Mouse (Mus musculus): ENCODE results near the gene Sh3rf3. TPM values are rescaled to one million over a fixed set of nuclear protein-coding genes. Genes with fewer than 3 reads are reported as not detected.

The Sh3rf3 gene
- total RNA-seq, 2 experiments from 2014 or later = 2.4 to 2.6 TPM

DNA sequence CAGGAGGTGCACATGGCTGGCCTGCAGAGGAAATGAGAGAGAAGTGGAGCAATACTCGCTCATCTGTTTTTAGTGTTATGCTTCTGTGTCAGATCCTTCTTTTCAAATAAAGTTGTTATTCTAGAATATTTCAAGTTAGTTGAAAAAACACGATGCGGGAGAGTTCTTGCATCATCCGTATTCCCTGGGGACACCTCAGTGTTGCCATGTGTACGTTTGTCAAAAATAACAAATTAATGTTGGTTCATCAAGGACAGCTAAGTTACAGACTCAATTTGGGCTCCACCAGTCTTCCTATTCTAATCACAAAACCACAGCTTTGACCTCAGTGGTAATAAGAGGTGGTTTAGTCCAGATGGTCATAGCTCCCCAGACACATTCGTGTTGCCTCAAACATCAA, 35.4 kb downstream of the Sh3rf3 start:
- no peak for DNase-seq (ENCODE audit: low spot score in 2 of 2)

DNA sequence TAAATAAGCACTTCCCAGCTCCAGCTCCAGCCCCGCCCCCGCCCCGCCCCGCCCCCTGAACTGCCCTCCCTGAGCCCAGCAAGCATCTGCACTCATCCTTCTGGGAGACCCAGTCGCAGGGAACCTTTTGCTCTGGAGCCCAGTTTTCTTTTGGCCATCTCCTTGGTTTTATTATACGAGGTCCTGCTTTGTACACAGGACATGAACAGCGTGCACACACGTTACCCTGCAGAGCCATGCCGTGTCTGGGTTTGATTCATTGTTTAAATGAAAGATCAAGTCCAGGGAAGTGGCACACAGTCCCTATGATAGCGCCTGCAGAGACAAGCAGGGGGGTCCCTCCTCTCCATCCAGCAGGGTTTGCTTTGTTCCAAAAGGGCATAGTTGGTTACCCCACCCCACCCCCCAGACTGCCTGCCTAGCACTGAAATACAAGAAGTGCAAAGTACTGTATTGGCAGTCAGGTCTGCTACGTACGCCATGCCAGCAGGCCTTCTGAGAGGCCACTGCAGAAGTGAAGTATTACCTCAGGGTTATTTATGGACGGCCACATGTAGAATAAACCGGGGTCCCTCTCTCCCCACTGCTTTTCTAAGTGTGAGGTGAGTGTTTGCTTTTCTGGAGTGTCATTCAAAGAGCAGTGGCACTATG, 41.5 kb downstream of the Sh3rf3 start:
- no peak for DNase-seq (ENCODE audit: low spot score in 2 of 2)

- no peak for DNase-seq (ENCODE audit: low spot score in 2 of 2)
Observed at GRCm38 (mm10) chr10:58855199-58855751, 42.1 kb downstream of the Sh3rf3 start.

DNA sequence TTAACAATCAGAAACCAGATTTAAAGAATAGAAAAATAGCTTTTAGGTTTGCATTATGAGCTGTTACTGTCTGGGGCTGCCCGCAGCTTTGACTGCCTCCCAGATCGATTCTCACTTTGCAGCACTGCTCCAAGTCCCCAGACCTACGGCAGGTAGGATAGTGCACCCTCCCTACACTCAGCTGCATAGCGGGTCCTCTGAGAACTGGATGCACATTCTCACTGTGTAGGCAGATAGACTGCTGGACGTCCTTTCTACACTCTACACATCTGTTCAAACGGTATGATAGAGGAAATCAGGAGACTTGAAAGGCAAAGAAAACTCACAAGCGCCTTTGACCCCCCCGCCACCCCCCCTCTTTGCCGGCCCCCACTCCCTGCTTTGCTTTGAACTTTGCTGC, 42.7 kb downstream of the Sh3rf3 start:
- DNase-seq (ENCODE audit: low spot score in 2 of 2) = no peak

- no peak for DNase-seq (ENCODE audit: low spot score in 2 of 2)
Observed at GRCm38 (mm10) chr10:58856742-58857141, 43.6 kb downstream of the Sh3rf3 start.

DNA sequence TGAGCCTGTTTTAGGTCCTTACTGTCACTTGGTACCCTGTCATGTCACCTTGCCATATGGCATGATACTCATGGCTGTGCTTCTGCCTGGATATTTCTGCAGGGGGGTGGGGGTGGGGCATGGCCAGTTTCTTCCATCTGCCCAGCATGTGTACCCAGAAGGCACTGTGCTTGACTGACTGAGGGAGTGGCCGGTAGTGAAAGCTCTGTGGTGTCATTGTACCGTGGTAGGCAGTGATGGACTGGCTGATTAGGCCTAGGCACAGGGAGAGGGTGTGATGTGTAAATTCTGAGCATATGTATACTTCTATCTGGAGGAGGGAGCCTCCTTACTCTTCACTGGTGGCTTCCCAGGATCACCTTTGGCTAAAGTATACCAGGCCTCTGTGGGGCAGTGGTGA, 51.6 kb downstream of the Sh3rf3 start:
- DNase-seq (ENCODE audit: low spot score in 2 of 2) = no peak

DNA sequence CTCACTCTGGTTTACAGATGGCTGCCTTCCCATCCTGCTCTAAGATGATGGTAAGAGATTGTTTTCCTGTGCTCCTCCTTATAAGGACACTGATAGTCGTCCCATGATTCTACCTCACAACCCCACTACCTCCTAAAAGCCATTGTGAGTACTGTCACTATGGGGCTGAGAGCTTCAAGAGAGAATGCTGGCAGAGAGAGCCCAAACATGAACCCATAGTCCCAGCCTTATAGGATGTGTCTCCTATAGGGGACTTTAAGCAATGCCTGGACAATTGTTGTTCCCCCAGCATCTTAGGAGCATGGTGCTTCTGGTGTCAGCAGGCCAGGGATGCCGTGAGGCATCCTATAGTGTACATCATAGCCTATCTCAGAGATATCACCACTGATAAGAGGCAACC, 54.4 kb downstream of the Sh3rf3 start:
- DNase-seq (ENCODE audit: low spot score in 2 of 2) = no peak

GRCm38 (mm10) chr10:58869836-58870235, 56.7 kb downstream of the Sh3rf3 start:
- no peak for DNase-seq (ENCODE audit: low spot score in 2 of 2)

GRCm38 (mm10) chr10:58871149-58871820, 58.1 kb downstream of the Sh3rf3 start:
- no peak for DNase-seq (ENCODE audit: low spot score in 2 of 2)

GRCm38 (mm10) chr10:58871821-58872577, 58.8 kb downstream of the Sh3rf3 start:
- no peak for DNase-seq (ENCODE audit: low spot score in 2 of 2)

DNA sequence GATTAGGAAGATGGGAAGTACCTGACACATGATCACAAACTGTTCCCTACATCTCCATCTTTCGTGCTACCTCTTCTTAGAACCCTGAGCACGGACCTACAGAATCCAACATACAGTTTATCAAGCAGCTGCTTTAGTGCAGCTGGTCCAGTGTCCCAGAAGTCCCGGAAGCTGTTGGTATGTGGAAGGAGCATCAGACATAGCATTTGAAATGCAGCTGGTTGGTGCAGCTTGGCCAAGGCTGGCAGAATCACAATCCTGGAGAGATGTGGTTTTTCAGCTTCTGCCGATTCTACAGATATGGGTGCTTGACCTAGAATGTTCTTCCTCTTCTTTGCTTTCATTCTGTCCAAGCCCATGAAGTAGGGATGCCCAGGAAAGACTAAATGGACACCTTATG, 64.7 kb downstream of the Sh3rf3 start:
- no peak for DNase-seq (ENCODE audit: low spot score in 2 of 2)

DNA sequence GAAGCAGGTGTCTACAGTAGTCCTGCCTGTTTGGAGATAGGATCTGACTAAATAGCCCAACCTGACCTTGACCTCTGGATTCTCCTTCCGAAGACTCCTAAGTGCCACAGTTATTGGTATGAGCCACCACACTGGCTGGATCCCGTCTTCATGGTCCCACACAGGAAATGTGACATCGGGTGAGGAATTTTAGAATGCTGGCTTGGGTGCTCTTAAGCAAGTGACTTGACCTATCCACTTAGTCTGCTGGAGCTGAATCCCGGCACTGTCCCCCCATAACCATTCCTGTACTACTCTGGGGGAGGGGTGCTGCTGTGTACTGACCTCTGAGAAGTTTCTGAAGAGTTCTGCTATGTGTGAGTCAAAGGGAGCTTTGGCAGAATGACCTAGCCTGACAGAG, 65.5 kb downstream of the Sh3rf3 start:
- DNase-seq (ENCODE audit: low spot score in 2 of 2) = no peak

DNA sequence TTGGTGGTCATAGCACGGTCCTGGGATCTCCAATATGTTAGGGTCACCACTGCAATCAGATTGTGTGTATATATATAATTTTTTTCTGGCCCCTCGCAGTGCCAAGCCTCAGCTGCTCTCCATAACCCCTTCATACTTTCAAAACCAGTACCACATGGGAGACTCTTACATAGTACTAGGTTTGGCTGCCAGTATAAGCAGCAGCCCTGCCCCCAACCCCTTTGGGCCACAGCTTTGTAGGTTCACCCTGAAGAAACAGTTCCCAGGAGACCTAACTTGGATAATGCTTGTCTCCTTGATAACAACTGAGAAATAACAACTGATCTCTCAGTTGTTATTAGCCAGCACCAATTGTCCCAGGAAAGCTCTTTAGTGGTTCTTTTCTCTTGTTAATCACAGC, 69.6 kb downstream of the Sh3rf3 start:
- no peak for DNase-seq (ENCODE audit: low spot score in 2 of 2)

- DNase-seq (ENCODE audit: low spot score in 2 of 2) = no peak
Observed at GRCm38 (mm10) chr10:58885351-58885750, 72.2 kb downstream of the Sh3rf3 start.

DNA sequence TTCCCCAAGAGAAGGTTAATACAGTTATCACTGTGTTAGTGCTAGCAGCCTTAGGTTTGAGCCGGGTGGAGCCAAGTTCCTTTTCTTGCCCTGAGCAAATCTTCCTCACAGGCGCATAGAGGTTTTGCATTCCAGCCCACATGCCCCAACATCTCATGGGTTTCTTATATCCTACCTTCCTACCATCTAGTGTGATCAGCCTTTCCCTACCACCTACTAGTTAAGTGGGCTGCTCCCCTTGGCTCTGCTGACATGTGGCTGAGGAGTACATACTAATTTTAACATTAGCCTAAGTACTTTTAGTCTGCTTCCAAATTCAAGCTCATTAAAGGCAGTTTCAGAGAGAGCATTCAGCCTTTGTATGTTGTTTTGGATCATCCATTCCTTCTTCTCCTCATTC, 72.7 kb downstream of the Sh3rf3 start:
- no peak for DNase-seq (ENCODE audit: low spot score in 2 of 2)

GRCm38 (mm10) chr10:58890671-58891439, 77.7 kb downstream of the Sh3rf3 start:
- DNase-seq (ENCODE audit: low spot score in 2 of 2) = no peak

DNA sequence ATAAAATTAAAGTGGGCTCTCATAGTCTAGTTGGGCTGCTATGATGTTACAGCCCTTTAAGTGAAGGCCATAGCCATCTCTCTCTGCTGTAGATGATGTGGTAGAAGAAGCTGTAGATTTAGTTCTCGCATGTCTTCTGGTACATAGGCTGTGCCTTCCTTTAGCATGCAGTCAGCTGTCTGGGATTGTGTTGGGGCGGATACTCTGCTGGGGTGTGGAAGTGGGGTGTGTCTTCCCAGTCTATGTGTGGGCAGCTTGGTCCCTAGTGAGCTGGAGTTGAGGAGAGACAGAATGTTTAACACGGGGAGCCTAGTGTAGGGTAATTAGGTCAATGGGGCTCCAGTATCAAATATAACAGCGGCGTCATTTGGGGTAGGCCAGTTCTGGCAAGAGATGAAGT, 82.3 kb downstream of the Sh3rf3 start:
- no peak for DNase-seq (ENCODE audit: low spot score in 2 of 2)

DNA sequence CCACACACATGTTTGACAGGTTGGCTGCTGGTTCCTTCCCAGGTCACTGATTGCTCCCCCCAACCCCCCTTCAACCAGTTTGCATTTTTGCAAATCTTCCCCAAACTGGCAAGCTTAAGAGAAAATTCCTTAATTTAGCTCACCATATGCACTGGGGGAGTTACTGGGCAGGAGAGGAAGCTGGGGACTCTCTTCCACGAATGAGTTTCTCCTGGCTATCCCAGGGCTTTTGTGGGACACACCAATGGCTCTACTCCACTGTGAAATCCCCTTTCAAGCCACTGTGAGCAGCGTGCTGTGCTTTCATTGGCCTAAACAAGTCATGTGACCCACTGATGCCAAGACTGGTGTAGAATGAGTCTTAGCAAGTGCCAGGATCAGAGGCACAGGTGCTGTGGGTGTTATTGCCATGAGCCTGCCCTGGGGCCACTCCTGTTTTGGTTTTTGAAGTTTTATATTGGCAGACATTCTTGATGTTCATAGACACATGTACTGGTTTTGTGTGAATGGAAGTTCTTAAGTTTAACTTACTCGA, 83.9 kb downstream of the Sh3rf3 start:
- DNase-seq (ENCODE audit: low spot score in 2 of 2) = no peak

GRCm38 (mm10) chr10:58905253-58905652, 92.1 kb downstream of the Sh3rf3 start:
- DNase-seq (ENCODE audit: low spot score in 2 of 2) = no peak

DNA sequence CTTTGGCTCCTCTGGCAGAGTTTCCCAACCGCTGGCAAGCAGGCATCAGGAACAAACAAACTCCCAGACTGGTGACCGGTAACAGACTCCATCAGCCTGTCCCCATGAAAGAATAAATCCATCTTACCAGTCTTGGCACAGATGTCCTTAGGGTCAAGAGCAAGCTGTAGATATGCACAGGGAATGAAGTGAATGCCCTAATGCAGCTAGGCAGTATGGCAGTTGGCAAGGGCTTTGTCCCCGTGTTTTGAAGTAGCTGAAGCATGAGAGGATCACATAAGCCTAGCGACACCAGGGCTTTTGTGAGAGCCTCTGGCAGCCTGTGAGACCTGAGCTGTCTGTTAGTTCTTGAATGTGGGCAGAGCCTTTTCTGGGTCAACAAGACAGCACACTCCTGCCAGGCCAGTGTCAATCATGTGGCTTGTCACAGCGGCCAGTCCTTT, 93.9 kb downstream of the Sh3rf3 start:
- no peak for DNase-seq (ENCODE audit: low spot score in 2 of 2)

GRCm38 (mm10) chr10:58908451-58908850, 95.3 kb downstream of the Sh3rf3 start:
- no peak for DNase-seq (ENCODE audit: low spot score in 2 of 2)

Data from adrenal gland, postnatal 4 days (tissue).